Mouse (Mus musculus): ENCODE measurements at regions not wholly inside any gene's neighbourhood (a gene's known extent, or its start where the extent isn't known, plus 50 kb on each side); places are given as distances from the start of the nearest gene placed in this dataset.
A peak's percentile ranks its signal among the peaks of the same experiment; 100 is the strongest.

GRCm38 (mm10) chr16:70621750-70622149 lies 308.0 kb downstream of the Gbe1 start:
- DNase-seq (ENCODE audit: low read depth, low spot score): no peak

DNA sequence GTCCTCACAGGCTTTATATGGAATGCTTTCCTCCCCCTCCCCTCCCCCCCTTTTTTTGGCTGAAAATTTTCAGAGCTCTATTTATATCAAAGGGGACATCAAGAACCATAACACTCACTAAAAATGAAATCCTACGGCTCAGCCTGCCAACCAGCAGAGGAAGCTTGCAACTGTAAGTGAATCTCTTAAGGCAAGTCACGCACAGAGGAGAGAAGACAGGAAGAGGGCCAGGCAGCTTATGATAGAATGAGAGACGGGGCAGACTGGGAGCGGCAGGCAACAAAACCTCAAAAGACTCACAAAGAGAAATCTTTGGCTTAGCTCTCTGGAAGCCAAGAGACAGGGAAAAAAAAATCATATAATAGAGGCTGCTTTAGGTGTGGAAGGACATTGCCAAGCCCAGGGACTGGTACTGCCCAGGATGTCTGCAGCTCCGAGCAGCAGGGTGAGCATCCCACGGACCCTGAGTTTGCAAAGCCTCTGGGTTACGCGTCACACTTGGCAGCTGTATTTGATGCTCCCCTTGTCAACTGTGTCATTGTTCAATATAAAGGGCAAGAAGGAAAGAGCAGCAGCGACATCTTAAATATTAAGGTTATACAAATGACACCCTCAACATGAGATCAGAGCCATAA lies 330.0 kb downstream of the Gbe1 start:
- DNase-seq (ENCODE audit: low read depth, low spot score): no peak

DNA sequence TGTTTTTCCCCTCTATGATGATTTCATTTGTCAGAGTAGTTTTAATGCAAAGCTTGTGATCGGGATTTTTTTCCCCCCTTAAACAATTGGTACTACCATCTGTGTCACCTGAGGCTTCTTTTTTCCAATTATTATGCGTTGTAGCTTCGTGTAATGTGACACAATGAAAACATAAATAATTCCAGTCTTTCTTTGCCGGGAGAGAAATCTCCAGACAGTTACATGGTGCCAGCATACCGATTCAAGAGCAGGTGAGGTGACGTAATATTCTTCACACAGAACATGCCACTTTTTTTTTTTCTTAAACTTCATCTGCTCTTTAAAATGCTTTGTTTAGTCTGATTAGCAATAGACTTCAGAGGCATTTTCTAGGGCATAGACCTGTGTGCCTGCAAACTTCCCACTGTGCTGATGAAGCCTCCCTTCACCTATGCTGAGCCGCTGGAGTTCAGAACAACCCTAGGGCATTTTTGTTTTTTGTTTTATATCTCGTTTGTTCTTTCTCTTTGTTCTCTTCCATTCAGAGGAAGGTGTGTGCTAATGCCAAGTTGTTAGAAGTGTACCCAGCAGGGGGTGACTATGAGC lies 331.0 kb downstream of the Gbe1 start:
- DNase-seq (ENCODE audit: low read depth, low spot score): no peak

DNA sequence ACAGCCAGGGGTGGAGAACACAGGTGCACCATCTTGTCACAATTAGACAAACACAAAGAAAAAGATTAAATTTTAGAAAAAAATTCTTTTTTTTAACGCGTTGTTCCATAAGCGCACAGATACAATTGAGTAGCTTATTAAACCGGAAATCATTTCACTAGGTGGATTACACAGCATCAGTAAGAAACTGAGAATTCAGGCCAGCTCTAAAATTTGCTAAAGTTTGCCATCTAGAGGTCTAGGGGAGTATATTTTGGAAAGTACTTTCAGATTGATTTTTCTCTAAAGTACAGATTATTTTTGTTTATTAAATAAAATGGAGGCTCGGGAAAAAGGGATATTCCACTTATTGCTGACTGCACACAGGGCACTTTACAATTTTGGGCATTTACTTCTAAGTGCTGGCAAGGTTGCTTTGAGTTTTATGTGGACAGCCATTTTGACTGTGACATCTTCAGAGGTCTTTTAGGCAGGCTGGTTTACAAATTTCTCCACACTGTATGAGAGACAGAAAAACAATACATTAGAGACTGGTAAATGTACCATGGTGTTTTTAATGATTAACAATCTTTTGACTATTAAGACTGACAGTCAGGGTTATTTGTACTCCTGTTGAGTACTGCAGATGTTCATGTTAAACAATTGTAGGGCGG lies 340.8 kb downstream of the Gbe1 start:
- peak; percentile 60 for DNase-seq (ENCODE audit: low read depth, low spot score)

DNA sequence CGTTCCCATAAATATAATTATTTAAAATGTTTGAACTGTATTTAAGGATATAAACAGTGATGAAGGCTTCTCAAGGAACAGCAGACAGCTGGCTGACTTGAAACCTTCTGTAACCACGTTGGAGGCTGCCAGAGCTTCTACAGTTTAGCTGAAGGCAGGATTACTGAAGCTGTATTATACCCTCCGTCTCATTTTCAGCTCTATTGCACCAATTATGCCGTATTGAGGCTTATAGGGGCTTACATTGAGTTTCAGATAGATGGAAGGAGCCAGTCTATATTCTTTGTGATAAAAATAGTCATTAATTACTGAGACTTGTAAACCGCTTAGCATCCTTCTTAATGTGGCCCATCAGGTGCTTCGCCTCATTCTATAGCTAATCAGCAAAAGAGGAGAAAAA lies 376.1 kb downstream of the Gbe1 start:
- no peak for DNase-seq (ENCODE audit: low read depth, low spot score)

GRCm38 (mm10) chr16:70724722-70725284 lies 411.1 kb downstream of the Gbe1 start:
- no peak for DNase-seq (ENCODE audit: low read depth, low spot score)

GRCm38 (mm10) chr16:70725291-70725801 lies 411.6 kb downstream of the Gbe1 start:
- DNase-seq (ENCODE audit: low read depth, low spot score): no peak

GRCm38 (mm10) chr16:70733016-70733415 lies 419.3 kb downstream of the Gbe1 start:
- DNase-seq (ENCODE audit: low read depth, low spot score): no peak

DNA sequence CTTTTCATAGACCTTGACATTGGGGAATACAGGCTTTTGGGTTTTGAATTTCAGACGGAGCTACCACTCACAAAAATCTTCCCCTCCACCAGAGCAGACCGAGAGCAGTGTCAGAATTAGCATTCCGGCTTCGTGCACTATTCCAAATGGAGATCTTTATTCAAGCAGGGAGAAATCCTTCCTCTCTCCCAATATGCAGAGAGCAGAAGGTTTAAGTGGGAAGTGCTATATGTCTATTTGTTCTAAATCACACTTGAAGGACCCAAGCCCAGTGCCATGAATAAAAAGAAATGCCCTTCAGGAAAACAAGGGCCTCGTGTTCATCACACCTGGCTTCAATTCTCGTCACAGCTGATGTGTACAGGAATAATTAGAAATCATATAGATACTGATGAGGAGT lies 426.3 kb downstream of the Gbe1 start:
- DNase-seq (ENCODE audit: low read depth, low spot score): no peak

- DNase-seq (ENCODE audit: low read depth, low spot score): no peak
These were observed 440.5 kb downstream of the Gbe1 start for GRCm38 (mm10) chr16:70754228-70754627.

DNA sequence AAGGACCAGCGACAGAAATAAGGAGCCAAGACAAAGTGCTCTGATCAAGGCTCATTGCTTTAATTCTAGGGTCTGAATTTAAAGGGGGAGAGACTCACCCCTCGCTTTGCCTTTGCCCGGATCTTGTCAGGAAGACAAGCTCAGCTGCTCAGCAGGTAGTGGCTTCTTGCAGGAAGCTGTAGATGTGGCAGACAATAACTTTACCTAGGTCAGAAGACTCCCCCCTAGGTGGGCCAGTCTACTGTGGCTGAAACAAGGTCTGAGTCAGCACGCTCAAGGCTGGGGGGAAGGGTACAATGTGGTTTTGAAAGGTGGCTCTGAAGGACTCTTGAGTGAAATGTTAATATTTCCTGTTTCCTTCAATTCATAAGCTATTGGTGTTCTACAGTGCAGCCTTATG lies 484.3 kb downstream of the Gbe1 start:
- DNase-seq (ENCODE audit: low read depth, low spot score): no peak

GRCm38 (mm10) chr16:70803549-70803948 lies 489.8 kb downstream of the Gbe1 start:
- DNase-seq (ENCODE audit: low read depth, low spot score): no peak

DNA sequence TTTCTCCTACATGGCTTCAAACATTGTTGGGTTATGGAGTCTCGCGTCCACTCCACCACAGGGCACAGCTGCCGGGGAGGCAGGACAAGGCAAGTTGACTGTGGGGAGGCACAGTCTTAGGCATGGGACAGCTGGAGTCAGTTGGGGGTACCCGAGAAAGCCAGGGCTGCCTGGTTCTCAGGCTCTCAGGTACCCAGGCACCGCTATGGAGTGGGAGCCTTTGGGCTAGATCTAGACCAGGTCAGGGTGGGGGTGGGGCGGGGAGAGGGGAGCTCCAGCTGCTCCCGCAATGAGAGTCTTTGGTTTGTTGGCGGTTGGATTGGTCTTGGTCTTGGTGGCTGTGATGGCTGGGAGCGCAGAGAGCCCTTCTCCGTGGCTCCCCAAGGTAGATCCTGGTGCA lies 512.2 kb downstream of the Gbe1 start:
- no peak for DNase-seq (ENCODE audit: low read depth, low spot score)

DNA sequence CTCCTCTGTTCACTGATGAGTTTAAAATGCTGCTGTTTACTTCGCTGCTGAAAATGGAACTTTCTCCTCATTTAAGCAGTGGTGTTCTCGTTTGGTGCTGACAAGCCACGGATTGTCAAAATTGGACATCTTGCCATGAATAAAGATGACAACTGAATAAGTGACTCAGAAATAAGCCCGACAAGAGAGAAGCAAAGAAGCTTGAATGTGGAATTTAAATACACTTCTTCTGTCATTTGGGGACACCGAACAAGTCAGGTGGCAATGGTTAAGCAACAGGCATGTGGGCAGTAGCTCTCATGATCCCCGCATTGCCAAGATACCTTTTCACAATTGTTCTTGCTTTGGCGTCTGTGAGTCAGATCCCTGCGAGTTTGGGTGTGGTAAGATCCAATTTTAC lies 521.3 kb downstream of the Gbe1 start:
- DNase-seq (ENCODE audit: low read depth, low spot score): no peak

DNA sequence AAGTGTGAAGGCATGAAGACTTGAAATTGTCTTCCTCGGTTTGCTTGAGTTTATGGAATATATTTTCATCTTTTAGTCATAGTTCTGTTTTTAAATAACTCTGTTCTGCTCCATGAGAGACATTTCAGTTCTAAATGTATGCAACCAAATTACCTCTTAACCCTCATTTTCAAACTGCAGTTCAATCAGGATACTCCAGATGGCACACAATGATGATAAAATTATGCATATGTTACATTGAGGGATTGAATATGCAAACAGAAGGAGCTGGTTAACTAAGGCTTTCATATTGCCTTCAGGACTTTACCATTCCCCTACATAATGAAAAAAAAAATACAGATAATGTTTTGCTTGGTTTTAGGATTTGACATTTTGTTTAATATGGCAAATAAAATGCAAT lies 524.4 kb downstream of the Gbe1 start:
- no peak for DNase-seq (ENCODE audit: low read depth, low spot score)

DNA sequence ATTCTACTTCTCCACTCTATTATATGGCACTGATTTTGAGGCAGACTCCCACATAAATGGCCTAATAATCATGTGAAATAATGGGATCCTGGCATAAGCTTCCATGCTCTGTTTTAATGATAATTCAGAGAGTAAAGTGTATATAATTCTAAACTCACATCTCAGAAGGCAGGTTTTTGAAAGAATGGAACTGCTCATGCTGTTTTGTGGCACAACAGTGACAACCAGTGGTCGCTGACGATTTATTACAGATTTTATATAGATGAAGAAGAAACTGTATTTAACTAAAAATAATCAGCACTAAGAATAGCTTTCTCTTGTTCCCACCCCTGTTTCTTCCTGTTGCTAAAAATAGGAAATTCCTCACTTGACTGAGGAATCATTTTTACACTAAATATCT lies 554.5 kb downstream of the Gbe1 start:
- DNase-seq (ENCODE audit: low read depth, low spot score): no peak

- no peak for DNase-seq (ENCODE audit: low read depth, low spot score)
These were observed 555.5 kb downstream of the Gbe1 start for GRCm38 (mm10) chr16:70869205-70869604.

- DNase-seq (ENCODE audit: low read depth, low spot score): no peak
These were observed 560.3 kb downstream of the Gbe1 start for GRCm38 (mm10) chr16:70874080-70874479.

GRCm38 (mm10) chr16:70880678-70881077 lies 566.9 kb downstream of the Gbe1 start:
- no peak for DNase-seq (ENCODE audit: low read depth, low spot score)

DNA sequence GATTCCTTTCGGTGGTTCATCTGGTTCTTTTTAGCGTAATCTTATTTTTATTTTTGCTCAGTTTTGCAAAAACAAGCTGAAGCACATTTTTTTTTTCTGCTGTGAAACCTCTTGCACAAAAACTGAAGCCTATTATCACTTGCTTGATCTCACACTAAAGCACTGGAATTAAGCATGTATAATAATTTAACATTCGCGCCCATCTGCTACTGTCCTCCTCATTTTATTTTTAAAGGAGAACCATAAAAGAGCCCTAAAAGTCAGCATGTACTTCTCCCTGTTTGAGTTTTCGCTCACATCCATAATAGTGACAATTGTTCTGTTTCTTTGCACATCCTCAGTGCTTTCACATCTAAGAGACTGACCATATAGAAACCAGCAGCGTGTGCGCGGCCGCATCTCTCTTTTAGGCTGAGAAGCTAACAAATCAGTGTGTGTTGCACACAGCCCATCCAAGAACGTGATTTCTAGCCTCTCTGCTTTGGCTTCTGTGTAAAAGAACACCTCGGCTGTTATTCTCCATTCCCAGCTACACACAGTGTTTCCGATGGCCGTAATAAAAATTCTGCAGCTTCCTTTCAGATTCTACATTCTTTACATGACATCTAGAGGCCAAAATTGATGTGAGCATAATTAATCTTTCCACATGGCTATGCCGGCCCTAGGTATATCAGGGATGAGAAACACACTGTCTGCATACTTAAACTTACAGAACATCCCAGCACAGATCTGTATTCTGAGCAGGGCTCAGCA lies 567.5 kb downstream of the Gbe1 start:
- no peak for DNase-seq (ENCODE audit: low read depth, low spot score)

- DNase-seq (ENCODE audit: low read depth, low spot score): no peak
These were observed 586.3 kb downstream of the Gbe1 start for GRCm38 (mm10) chr16:70900085-70900484.

DNA sequence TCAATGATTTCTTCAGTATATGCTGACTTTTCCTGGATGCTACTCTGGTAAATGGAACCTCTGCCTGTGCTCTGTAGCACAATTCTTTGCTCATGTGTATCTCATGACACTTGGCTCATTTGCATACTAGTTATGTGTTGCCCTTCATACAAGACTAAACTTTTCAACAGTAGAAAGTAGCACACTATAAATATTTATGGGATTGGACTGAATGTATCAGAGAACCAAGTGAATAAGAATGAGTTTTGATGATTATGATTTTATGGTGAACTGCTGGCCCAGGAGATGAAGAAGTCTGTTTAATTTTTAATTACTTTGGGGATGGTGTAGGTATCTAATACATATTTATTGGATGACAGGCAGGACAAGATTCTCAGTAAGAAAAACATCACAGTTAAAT lies 606.3 kb downstream of the Gbe1 start:
- DNase-seq (ENCODE audit: low read depth, low spot score): no peak
